Mouse (Mus musculus): ENCODE data around the gene Tnik. TPM values are rescaled to one million over a fixed set of nuclear protein-coding genes. Genes with fewer than 3 reads are reported as not detected.

The Tnik gene
- total RNA-seq, 2 experiments from 2014 or later: 33.4 to 41.6 TPM

DNA sequence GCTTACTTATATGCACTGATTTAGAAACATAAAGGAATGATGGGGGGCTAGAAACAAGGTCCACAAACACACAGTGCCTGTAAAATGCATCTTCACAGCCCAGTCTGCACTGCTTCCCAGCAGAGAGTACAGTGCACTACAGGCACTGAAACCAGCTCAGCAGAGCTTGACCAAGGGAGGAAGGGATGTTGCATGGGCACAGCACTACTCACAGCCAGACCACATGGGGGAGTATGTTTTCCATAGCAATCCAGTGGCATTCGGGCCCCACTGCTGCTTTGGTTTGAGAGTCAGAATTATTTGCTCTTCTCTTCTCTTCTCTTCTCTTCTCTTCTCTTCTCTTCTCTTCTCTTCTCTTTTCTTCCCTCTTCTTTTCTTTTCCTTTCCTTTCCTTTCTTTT is 395.3 kb downstream of the Tnik start:
- intact Hi-C loops (cut with DNase I): no loop called here
- no peak for DNase-seq

DNA sequence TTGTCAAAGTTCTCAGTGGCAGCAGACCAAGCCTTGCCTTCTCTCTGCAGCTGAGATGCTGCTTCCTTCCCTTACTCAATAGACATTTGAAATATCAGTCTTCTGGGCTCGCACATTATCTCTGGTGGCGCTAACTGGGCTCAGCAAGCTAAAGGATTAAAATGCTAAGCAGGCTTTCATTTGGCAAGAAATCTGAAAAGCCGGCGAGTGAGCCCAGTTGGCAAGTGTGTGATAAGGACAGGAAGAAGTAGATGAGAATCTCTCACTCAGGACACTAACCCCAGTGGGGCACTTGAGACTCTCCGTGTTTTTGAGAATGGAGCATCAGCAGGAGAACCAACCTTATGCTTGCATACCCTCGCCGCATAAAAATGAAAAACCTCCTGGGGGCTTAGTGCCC is 417.8 kb downstream of the Tnik start:
- DNase-seq: no peak
- intact Hi-C loops (cut with DNase I): no loop called here

DNA sequence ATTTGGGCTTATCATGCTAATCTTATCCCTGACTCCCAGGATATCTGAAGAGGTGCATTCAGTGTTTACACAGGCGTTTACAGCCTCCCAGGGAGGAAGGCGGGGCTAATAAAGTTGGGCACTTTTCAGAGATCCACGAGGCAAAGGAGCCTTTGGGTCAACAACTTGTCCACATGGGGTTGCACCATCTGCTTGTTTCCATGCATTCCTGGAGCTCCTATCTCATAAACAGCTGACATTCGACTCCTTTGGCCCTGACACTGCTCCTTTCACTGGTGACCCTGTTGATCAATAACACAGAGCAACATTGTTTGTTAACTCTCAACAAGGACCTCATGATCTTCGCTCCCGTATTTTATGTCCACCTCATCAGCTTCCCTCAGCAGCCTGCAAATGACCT is 418.9 kb downstream of the Tnik start:
- DNase-seq: no peak
- intact Hi-C loops (cut with DNase I): no loop called here

DNA sequence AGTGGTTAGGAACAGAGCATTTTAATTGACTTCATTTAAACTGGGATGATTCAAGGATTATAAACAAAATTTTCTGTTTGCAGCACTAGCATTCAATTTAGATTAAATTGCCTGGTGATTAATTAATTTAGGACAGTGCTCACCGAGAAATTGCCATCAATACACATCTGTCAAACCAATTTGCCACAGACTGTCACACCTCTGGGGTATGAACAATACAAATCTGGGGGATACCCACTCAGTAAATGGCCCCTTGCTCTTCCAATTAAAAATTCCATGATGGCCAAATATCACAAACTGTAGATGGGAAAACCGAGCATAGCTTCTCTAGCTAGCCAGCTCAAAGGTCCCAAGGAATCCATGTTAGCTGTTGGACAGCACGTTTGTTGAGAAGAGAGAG is 419.4 kb downstream of the Tnik start:
- no peak for DNase-seq
- intact Hi-C loops (cut with DNase I): no loop called here

DNA sequence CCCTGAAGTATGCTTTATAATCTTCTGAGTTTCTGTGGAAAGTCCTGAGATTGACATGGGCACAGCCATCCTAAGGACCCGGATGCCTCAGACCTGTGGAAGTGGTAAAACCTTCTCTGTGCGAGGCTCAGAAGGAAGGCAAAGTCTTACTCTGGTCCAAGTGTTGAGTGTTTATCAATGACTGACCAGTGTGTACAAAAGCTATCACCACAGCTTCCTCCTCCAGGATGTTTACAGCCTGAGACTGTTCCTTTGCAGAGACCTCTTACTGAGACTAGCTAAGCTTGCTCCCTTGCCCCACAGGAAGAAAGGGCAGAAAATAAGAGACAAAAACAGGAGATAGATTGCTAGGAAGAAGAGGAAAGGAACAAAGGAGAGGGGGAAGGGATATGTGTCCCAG is 422.5 kb downstream of the Tnik start:
- DNase-seq: no peak
- intact Hi-C loops (cut with DNase I): no loop called here

DNA sequence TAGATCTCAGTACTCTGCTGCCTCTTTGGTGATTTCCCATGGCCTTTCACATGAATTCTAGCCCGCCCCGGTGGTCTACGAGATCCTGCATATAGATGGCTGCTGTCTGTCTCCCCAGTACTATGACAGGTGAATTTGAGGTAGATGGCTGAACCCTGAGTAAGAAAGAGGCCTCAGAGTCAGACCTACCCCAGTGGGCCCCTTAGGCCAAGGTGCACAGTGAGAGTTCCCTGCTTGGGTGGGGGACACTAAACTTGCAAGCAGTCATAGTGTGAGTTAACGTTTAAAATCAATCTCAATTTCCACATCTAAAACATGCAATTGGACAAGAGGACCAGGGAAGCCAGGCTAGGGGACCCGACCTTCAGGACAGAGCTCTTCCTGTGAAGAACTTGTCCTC is 431.8 kb downstream of the Tnik start:
- intact Hi-C loops (cut with DNase I): no loop called here
- DNase-seq: no peak

DNA sequence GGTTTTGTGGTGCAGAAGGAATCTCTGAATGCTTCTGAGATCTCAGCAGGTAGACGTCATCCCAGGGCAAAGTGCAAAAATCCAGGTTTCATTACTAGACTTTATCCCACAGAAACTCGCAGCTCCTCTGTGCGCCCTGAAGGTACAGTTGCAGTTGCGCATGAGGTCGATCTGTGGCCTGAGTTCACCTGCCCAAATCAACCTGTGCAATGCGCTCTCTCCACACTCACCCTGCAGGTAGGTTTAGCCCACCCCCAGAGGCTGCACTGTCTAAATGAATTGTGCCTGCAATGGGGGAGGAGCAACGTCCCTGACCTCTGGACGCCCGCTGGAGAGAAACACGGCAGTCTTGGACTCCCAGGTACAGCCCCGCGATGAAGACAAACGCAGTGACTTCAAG is 432.6 kb downstream of the Tnik start:
- no peak for DNase-seq
- intact Hi-C loops (cut with DNase I): no loop called here

DNA sequence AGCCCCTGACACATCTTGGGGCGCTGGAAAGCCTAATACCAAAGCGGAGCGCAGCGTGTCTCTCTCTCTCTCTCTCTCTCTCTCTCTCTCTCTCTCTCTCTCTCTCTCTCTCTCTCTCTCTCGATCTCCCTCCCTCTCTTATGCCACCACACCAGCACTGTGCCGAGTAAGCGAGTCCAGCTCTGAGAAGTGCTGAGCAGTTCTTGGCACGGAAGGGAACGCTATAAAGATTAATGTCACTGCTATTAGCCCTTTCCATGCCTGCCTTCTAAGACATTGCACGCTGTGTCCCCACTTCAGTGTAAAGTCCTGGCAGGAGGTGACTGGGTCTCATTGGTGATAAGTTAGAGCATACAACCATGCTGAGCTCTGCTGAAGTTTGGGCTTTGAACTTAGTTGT is 433.1 kb downstream of the Tnik start:
- intact Hi-C loops (cut with DNase I): no loop called here
- DNase-seq: no peak

DNA sequence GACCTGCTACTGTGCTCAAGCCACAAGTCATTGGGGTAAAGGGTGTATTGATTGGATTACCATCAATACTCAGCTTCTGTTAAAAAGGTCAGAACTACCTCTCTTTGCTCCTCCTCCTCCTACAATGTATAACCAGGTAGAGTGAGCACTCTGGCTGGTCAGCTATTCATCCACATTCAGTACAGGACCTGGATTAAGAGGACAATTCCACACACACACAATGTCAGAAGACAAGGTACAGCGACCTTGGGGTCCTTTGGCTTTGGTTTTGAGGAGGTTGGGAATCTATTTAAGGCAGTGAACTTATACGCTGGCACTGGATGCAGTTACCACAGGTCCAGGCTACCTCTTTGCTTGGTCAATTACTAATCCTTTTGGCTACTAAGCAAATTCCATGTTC is 434.8 kb downstream of the Tnik start, which contains the start of gene Slc2a2:
TSS of gene Slc2a2 (plus strand) at position 107 of the 400 bp plus-strand sequence.
- no peak for DNase-seq
- intact Hi-C loops (cut with DNase I): no loop called here

DNA sequence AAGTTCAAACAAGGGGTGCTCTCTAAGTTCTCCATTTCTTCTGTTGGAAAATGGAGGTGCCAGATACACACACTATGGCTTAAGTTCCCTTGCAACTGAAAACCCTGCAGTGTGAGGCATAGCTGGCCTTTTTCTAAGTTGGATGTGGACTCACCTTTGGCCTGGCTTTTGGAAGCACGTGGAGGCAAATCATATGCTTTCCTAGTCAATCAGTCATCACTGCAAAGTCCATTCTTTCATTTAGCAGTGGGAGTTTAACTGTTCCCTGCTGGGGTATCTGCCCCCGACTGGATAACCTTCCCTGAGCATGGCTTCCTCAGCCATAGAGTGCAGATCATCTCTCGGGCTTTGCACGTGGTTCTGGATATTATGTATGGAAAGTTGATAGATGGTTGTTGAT is 436.6 kb downstream of the Tnik start:
- DNase-seq: no peak
- intact Hi-C loops (cut with DNase I): no loop called here

DNA sequence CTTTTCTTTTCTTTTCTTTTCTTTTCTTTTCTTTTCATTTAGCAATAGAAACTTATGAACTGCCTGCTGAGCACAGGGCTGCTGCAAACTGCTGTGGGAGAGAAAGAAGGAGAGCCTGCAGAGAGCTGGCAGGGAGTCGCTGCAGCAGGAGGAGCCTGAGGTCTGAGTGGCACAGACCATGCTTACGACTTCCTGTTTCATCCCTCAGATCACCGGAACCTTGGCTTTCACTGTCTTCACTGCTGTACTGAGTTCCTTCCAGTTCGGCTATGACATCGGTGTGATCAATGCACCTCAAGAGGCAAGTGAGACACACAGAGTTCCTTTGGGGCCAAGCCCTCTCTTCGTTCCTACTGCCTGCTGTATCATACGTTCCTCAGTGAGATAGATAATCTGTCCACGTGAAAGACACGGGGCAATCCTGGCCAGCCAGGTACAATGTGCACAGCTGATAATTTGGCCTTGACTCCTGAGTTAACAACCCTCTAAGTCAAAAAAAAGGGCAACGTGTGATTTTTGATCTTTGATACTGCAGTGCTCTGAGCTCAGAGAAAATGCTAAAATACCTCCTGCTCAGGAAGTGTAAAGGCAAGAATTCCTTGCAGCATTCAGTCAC is 442.6 kb downstream of the Tnik start:
- no peak for DNase-seq
- intact Hi-C loops (cut with DNase I): no loop called here

DNA sequence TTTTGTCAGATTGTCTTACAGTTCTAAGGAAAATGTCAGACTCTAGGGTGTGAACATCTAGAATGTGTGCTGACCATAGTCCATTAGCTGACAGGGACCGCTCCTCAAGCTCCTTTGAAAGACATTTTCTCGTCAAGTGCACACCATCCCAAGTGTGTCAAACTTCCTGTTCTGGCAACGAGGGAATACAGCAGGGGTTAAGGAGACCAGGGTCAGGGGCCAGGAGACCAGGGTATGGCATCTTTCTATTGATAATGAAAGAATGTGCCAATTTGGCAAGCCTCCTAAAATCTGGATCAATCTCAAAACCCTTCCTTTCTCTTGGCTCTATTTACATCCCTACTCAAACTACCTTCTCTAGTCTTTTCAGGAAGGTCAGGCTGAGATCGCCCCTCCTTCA is 443.7 kb downstream of the Tnik start:
- intact Hi-C loops (cut with DNase I): no loop called here
- no peak for DNase-seq

DNA sequence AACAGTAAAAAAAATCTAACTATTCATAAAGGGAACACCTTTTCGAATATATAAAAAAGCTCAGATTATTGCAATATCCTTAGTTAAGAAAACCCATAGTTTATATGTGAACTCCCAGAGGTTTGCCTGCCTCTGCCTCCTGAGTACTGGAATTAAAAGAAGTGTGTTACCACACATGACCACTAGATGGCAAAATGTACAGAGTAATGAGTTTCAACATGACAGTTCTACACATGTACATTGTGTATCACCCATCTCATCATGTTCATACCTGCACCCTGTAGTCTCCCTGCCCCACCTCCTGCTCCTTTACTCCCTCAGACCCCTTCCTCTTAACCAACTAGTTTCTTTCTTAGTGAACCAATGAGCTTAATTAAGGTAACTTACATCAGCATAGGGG is 446.7 kb downstream of the Tnik start:
- no peak for DNase-seq
- intact Hi-C loops (cut with DNase I): no loop called here

DNA sequence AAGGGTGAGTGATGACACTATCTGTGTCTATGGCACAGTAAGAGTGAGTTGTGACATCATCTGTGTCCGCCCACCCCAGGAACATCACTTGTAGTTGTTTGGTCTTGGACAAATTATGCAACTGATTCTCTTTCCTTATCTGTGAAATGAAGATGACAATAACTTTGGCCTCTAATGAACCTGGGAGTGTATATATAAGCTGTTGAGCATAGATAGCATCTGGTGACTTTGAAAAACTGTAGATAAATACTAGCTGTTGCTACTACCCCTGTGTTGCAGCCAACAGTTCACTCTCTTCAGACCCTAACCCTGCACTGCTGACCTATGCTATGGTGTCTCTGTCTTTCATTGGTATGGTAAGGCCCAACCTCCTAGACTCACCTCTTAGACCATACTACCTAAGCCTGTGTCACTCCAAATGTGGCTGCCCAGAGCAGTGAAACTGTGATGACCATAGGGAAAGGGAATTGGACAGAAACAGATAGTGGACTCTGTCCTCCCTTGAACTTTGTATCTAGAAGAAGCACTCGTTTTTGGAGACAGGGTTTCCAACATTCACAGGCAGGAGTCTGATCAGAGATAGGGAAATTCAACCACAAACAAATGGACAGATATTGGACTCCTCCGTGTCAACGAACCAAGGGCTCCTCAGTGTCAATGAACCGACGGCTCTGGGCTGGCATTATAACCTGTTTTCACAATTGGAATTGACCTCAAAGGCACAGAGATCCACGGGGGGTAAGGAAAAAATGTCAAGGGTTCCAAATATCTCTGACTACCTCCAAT is 451.1 kb downstream of the Tnik start:
- intact Hi-C loops (cut with DNase I): no loop called here
- DNase-seq: no peak

DNA sequence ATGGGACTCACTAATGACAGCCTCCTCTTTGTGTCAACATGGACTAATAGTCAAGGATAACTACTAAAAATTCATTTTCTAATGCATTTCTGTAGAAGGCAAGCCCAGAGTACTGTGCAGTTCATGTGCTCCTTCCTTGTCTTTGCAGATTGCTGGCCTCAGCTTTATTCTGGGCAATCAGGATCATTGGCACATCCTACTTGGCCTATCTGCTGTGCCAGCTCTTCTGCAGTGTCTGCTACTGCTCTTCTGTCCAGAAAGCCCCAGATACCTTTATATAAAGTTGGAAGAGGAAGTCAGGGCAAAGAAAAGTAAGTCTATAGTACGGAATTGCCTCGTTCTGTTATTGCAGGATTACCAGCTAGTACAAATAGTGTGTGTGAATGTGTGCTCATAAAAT is 455.5 kb downstream of the Tnik start:
- DNase-seq: no peak
- intact Hi-C loops (cut with DNase I): no loop called here

DNA sequence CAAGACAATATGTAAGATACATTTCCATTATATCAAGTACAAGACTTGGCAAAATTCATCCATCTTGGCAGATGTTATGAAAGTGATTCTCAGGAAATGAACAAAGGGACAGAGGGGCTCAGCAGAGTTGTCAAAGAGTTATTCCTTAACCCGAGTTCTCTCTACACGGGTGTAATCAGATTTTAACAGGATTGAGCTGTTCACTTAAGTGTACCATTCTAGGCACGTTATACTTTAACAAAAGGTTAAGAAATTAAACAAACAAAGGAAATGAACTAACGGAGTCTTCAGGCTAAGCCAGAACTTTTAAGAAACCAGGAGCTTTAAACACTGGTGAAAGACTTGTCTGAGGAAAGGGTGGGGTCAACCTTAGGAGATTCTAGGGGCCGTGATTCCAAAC is 458.2 kb downstream of the Tnik start:
- intact Hi-C loops (cut with DNase I): no loop called here
- no peak for DNase-seq

DNA sequence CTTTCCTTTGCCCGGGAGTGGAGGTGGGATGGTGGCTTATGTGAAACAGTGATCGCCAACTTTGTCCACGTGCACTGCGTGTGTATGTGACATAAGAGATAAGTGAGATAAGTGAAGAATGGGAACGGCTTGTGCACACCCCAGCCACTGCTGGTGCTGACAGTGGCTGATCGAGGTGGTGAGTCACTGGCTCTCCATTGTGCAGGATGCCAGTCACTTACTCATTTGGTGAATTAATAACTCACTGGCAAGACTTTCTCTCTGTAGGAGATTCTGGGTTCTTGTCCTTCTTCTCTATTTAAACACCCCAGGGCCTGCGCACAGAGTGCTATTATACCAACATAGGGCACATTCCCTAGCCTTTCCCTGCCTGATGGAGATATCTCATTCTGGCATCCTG is 458.8 kb downstream of the Tnik start:
- intact Hi-C loops (cut with DNase I): no loop called here
- no peak for DNase-seq

DNA sequence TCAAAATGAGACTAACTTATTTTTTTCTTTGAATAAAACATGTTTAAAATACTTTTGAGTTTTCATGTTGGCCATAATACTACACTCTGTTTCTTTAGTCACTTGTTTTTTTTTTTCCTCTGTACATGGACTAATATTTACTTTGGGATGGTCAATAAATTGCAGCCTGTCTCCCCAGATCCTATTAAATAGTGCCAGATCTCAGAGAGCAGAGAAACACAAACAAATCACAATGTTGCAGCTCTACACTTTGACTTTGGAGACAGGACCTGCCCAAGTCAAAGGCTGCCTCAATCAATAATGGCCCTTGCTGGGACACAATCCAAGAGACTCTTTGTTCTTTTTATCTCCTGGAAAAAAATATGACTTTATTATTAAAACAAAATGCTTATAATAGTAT is 459.5 kb downstream of the Tnik start:
- DNase-seq: no peak
- intact Hi-C loops (cut with DNase I): no loop called here

DNA sequence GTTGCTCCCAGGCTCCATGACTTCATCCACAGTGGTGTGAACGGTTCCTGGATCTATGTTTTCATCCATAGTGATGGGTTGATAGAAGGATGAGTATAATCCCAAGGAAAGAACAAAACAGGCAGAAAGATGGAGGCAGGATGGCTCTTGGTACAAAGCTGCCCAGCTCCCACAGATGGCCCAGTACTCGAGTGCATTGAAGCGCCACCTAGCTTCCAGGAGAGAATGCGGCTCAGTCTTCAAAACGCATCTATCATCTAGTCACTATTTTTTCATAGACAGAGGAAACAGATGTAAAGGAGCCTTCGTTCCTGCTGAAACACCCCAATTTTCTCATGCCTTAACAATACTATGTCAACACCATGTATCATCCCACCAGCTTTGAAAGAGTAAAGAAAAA is 460.5 kb downstream of the Tnik start:
- DNase-seq: no peak

DNA sequence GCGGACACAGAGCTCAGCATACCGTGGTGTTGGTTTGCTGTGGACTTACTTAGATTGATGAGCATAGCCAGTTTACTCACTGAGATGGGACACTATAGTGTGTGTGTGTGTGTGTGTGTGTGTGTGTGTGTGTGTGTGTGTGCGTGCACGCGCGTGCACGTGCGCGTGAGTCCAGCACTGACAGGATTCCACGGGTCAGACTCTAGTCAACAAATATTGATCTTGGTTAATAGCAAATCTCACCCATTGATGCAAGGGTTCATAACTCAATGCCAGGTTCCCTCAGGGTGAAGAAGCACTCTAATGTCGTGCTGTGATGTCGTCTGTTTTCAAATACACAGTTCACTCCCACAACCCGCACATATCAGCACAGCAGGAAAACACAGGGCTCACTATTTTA is 462.2 kb downstream of the Tnik start:
- DNase-seq: no peak
- intact Hi-C loops (cut with DNase I): no loop called here

More for the DNA sequence above, 460.5 kb downstream of the Tnik start:
- intact Hi-C loops (cut with DNase I): no loop called here

All from heart, postnatal 14 days (tissue).